Mouse (Mus musculus): ENCODE results near the gene Fam19a2. TPM values are rescaled to one million over a fixed set of nuclear protein-coding genes. Genes with fewer than 3 reads are reported as not detected.

Gene Fam19a2
- total and polyA plus RNA-seq, 2 experiments from 2014 or later = 0.16 TPM; not detected in 1

- Histone ChIP-seq H3K36me3 (replicated peaks; ENCODE audit: control insufficient read depth, insufficient read depth, low read length) (no peaks in the 10 kb centered on the region), H3K4me1 (ENCODE audit: control insufficient read depth, insufficient read depth) (no peaks in the 10 kb centered on the region), H3K27ac (ENCODE audit: low read depth) (no peak overlapping the region), H3K9me3 (replicated peaks; ENCODE audit: control insufficient read depth, low read length) (no peaks in the 10 kb centered on the region), H3K4me3 (ENCODE audit: low read depth, low read length) (no peak overlapping the region), H3K4me2 (ENCODE audit: low read depth, low read length) (no peak overlapping the region), H3K9ac (replicated peaks; ENCODE audit: low read depth, low read length) (no peak overlapping the region), H3K27me3 (ENCODE audit: control insufficient read depth, insufficient read depth, low read length) (no peaks in the 10 kb centered on the region)
- DNase-seq (ENCODE audit: low spot score) (no peak), ATAC-seq (ENCODE audit: insufficient read depth, low read depth) (no peak)
- WGBS = 73% methylated on average over 7 of the region's 7 CpGs
- no peak for TF ChIP-seq EP300 (IDR thresholded peaks at IDR 0.05; ENCODE audit: low read depth)
- no peak for TF ChIP-seq CTCF (IDR thresholded peaks at IDR 0.05; ENCODE audit: low read depth)
These were observed 154.9 kb downstream of the Fam19a2 start for GRCm38 (mm10) chr10:123418616-123419173.

GRCm38 (mm10) chr10:123420249-123420648, 156.5 kb downstream of the Fam19a2 start:
- Histone ChIP-seq H3K36me3 (replicated peaks; ENCODE audit: control insufficient read depth, insufficient read depth, low read length) (no peaks in the 10 kb centered on the region), H3K27ac (ENCODE audit: low read depth) (no peak overlapping the region), H3K27me3 (ENCODE audit: control insufficient read depth, insufficient read depth, low read length) (no peaks in the 10 kb centered on the region), H3K4me1 (ENCODE audit: control insufficient read depth, insufficient read depth) (no peaks in the 10 kb centered on the region), H3K9me3 (replicated peaks; ENCODE audit: control insufficient read depth, low read length) (no peaks in the 10 kb centered on the region), H3K4me2 (ENCODE audit: low read depth, low read length) (no peak overlapping the region), H3K4me3 (ENCODE audit: low read depth, low read length) (no peak overlapping the region), H3K9ac (replicated peaks; ENCODE audit: low read depth, low read length) (no peak overlapping the region)
- ATAC-seq (ENCODE audit: insufficient read depth, low read depth) (no peak), DNase-seq (ENCODE audit: low spot score) (no peak)
- 71% methylated on average over 1 of the region's 1 CpGs for WGBS
- no peak for TF ChIP-seq EP300 (IDR thresholded peaks at IDR 0.05; ENCODE audit: low read depth)
- TF ChIP-seq CTCF (IDR thresholded peaks at IDR 0.05; ENCODE audit: low read depth) = no peak

- no peaks in the 10 kb centered on the region for H3K27me3 ChIP-seq (ENCODE audit: control insufficient read depth, insufficient read depth, low read length)
- H3K4me1 ChIP-seq (ENCODE audit: control insufficient read depth, insufficient read depth) = no peaks in the 10 kb centered on the region
- no peak overlapping the region for H3K27ac ChIP-seq (ENCODE audit: low read depth)
- no peak overlapping the region for H3K4me3 ChIP-seq (ENCODE audit: low read depth, low read length)
- ATAC-seq (ENCODE audit: insufficient read depth, low read depth) (no peak), DNase-seq (ENCODE audit: low spot score) (no peak)
- H3K9me3 ChIP-seq (replicated peaks; ENCODE audit: control insufficient read depth, low read length) = no peaks in the 10 kb centered on the region
- no peak overlapping the region for H3K4me2 ChIP-seq (ENCODE audit: low read depth, low read length)
- 84% methylated on average over 3 of the region's 3 CpGs for WGBS
- H3K9ac ChIP-seq (replicated peaks; ENCODE audit: low read depth, low read length) = no peak overlapping the region
- H3K36me3 ChIP-seq (replicated peaks; ENCODE audit: control insufficient read depth, insufficient read depth, low read length) = no peaks in the 10 kb centered on the region
- TF ChIP-seq CTCF (IDR thresholded peaks at IDR 0.05; ENCODE audit: low read depth) (no peak), EP300 (IDR thresholded peaks at IDR 0.05; ENCODE audit: low read depth) (no peak)
These were observed 160.7 kb downstream of the Fam19a2 start for GRCm38 (mm10) chr10:123424482-123424881.

- WGBS = 78% methylated on average over 8 of the region's 8 CpGs
- Histone ChIP-seq H3K4me3 (ENCODE audit: low read depth, low read length) (no peak overlapping the region), H3K4me2 (ENCODE audit: low read depth, low read length) (no peak overlapping the region), H3K27me3 (ENCODE audit: control insufficient read depth, insufficient read depth, low read length) (no peaks in the 10 kb centered on the region), H3K36me3 (replicated peaks; ENCODE audit: control insufficient read depth, insufficient read depth, low read length) (no peaks in the 10 kb centered on the region), H3K27ac (ENCODE audit: low read depth) (no peak overlapping the region), H3K4me1 (ENCODE audit: control insufficient read depth, insufficient read depth) (no peaks in the 10 kb centered on the region), H3K9me3 (replicated peaks; ENCODE audit: control insufficient read depth, low read length) (no peaks in the 10 kb centered on the region), H3K9ac (replicated peaks; ENCODE audit: low read depth, low read length) (no peak overlapping the region)
- no peak for ATAC-seq (ENCODE audit: insufficient read depth, low read depth)
- no peak for DNase-seq (ENCODE audit: low spot score)
- TF ChIP-seq EP300 (IDR thresholded peaks at IDR 0.05; ENCODE audit: low read depth) (no peak), CTCF (IDR thresholded peaks at IDR 0.05; ENCODE audit: low read depth) (no peak)
These were observed 162.9 kb downstream of the Fam19a2 start for GRCm38 (mm10) chr10:123426527-123427363.

- TF ChIP-seq EP300 (IDR thresholded peaks at IDR 0.05; ENCODE audit: low read depth) = no peak
- TF ChIP-seq CTCF (IDR thresholded peaks at IDR 0.05; ENCODE audit: low read depth) = no peak
- H3K9ac ChIP-seq (replicated peaks; ENCODE audit: low read depth, low read length) = no peak overlapping the region
- no peak for DNase-seq (ENCODE audit: low spot score)
- ATAC-seq (ENCODE audit: insufficient read depth, low read depth) = no peak
- H3K9me3 ChIP-seq (replicated peaks; ENCODE audit: control insufficient read depth, low read length) = no peaks in the 10 kb centered on the region
- no peak overlapping the region for H3K4me3 ChIP-seq (ENCODE audit: low read depth, low read length)
- H3K27me3 ChIP-seq (ENCODE audit: control insufficient read depth, insufficient read depth, low read length) = no peaks in the 10 kb centered on the region
- H3K4me1 ChIP-seq (ENCODE audit: control insufficient read depth, insufficient read depth) = no peaks in the 10 kb centered on the region
- no peak overlapping the region for H3K27ac ChIP-seq (ENCODE audit: low read depth)
- WGBS = 84% methylated on average over 5 of the region's 5 CpGs
- no peaks in the 10 kb centered on the region for H3K36me3 ChIP-seq (replicated peaks; ENCODE audit: control insufficient read depth, insufficient read depth, low read length)
- no peak overlapping the region for H3K4me2 ChIP-seq (ENCODE audit: low read depth, low read length)
These were observed 167.8 kb downstream of the Fam19a2 start for GRCm38 (mm10) chr10:123431569-123431968.
